Mouse (Mus musculus) right cerebral cortex, adult 18-20 months (tissue): ENCODE results near the gene Tubb5.

Experiments used
- DNase-seq: peaks from one replicate; pipeline ENCODE4 v3.0.0; 2022; ENCODE audit warnings: mixed read lengths

Tubb5 gene

GRCm38 (mm10) chr17:35790933-35791332 lies 47.2 kb downstream of the Tubb5 start:
- DNase-seq = no peak

- DNase-seq = no peak
Observed at GRCm38 (mm10) chr17:35788025-35788424, 50.1 kb downstream of the Tubb5 start.

- DNase-seq = no peak
Observed at GRCm38 (mm10) chr17:35787493-35787892, 50.6 kb downstream of the Tubb5 start.

- no peak for DNase-seq
Observed at GRCm38 (mm10) chr17:35785140-35785539, 53.0 kb downstream of the Tubb5 start.

- DNase-seq = peak; percentile 9
Observed at GRCm38 (mm10) chr17:35783944-35784343, 54.2 kb downstream of the Tubb5 start.
